Mouse (Mus musculus): ENCODE data around the gene Tbc1d8.

Gene Tbc1d8

DNA sequence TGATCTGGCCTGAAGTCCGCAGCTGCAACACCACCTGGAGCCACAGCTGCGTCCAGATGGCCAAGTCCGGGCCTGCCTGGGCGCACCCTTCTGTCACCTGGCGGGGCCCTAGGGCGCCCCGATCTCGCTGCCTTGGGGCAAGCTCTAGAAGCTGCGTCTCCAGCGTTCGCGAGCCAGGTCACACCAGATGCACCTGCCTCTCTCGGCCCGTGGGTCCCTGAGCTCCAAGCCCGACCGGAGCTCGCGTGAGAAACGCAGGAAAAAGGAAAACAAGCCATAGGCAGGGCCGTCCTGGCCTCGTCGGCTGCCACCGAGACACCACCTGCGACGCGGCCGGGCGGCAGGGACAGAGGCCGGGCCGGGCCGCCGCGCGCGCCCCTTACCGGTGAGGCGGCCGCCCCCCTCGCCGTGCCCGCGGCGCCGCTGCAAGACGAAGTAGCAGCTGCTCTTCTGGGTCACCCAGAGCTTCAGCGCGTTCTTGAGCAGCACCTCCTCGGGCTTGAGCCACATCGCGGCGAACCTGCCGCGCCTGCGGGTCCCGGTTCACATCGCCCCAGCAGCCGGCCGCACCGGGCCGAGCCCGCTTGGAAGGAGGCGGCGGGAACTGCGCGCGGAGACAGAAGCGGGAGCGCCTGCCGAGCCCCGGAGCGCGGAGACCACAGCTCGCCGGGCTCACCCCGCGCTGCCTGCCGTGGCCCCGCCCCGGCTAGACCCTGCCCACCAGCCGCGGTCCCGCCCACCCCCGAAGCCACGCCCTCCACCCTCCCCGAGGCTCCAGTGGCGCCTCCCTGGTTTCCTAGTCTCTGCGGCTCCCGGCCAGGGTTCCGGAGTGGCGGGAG lies at the start of gene Tbc1d8:
Gene Tbc1d8, minus strand, starts transcription at position 699 of the 839 bp plus-strand sequence.
- peak; percentile 58 to 64 for DNase-seq (ENCODE audit: low spot score in 2 of 2)

GRCm38 (mm10) chr1:39528319-39528718 lies 49.8 kb upstream of the Tbc1d8 start:
- DNase-seq (ENCODE audit: low spot score in 2 of 2), result no peak

GRCm38 (mm10) chr1:39527432-39527831 lies 48.9 kb upstream of the Tbc1d8 start:
- DNase-seq (ENCODE audit: low spot score in 2 of 2), result peak; percentile 59 to 67

DNA sequence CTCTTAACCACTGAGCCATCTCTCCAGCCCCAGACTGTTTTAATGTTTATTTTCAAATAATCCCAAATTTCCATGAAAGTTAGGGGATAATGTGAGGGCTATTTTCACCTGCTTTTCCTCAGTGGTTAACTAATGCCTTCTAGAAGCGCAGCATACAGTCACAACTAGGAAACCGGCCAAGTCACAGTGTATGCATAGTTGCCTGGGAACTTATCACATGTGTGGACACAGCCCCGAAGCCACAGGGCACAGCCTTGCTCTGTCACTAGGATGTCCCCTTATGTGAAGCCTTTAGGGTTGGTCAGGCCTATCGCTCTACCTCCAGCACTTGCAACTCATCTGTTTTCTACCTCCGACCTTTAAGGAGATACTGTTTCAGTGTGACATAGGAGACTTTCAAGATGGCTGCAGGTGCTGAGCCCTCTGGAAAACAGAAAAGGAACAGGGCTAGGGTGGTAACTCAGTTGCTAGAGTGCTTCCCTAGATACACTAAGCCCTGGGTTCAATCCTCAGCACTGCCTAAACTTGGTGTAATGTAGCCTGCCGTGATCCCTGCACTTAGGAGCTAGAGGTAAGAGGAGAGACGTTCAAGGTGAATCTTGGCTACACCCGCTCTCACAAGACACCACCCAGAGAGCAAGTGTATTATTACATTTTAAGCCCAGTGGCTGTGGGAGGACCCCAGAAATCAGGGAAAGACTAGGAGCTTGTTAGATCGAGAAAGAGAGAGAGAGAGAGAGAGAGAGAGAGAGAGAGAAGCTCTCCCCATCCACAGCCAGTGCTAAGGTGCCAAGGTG lies 48.0 kb upstream of the Tbc1d8 start:
- no peak for DNase-seq (ENCODE audit: low spot score in 2 of 2)

- no peak for DNase-seq (ENCODE audit: low spot score in 2 of 2)
These were observed 47.2 kb upstream of the Tbc1d8 start for GRCm38 (mm10) chr1:39525763-39526162.

DNA sequence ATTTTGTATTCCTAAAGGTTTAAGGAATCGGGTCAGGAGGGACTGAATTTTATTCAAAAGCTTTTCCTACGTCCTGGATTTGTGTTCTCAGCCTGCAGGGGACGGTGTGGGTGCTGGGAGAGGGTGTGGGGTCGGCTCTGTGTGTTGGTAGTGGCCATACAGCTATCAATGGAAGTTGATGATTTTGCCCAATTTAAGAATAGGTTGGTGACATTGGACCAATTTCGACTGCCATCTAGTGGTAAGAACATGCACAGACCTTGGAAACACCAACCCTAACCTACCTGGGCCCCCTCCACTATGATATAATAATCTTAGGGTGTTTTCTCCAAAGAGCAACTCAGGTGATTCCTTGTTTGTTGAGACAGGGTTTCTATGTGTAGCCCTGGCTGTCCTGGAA lies 44.0 kb upstream of the Tbc1d8 start:
- DNase-seq (ENCODE audit: low spot score in 2 of 2), result peak in 1 of 2 experiments; percentile 21

DNA sequence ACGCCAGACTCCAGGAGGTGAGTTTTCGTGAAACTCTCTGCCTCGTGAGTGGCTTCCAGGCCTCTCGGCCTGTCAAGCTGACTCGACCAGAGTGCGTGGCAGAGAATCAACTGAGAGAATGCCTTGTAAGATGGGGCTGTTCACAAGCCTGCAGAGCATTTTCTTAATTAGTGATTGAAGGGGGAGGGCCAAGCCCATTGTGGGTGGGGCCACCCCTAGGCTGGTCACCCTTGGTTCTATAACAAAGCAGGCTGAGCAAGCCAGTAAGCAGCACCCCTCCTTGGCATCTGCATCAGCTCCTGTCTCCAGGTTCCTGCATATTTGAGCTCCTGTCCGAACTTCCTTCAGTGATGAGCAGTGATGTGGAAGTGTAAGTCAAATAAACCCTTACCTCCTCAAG lies 42.8 kb upstream of the Tbc1d8 start:
- DNase-seq (ENCODE audit: low spot score in 2 of 2), result no peak

DNA sequence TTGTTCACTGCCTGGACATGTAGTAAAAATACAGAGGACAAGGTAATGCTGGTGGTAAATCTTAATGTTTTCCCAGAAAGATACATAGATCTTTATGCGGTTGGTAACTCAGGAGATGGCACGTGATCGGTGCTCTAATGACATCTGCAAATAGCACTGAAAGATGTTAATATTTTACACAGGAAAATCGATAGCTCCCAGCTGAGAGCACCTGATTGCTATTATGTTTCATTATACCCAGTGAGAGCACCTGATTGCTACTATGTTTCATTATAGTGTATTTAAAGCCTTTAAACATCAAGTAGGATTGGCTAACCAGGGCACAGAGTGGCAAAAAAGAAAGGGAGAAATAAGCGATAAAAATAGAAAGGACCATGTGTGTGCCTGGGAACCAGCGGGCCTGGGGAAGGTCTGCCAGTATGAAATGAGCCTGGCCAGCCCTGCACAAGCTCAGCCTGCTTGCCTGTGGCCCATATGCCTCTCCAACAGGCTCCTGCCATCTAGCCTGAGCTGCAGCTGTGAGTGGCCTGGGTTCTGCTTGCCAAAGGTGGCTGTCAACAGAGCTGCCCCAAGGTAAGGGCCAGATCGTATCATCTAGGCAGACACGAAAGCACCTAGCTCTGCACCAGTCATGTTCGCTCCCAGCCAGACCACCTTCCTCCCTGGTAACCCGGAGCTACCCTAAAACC lies 36.9 kb upstream of the Tbc1d8 start:
- DNase-seq (ENCODE audit: low spot score in 2 of 2), result no peak

DNA sequence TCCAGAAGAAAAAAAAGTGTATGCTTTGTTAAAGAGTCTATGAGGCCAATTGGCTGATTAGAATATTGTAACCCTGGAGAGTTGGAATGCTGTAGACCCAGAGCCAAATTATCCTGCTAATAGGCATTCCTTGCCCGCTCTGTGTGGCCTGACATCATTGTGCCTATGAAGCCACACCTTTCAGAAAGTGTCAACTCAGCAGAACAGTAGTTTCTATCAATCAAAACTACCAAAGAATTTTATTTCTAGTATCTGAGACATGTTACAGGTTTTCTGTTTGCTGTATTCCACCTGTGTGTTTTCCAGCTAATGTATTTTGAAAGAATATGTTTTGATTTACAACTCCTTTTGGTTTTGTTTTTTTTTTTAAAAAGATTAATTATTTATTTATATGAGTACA lies 33.6 kb upstream of the Tbc1d8 start:
- DNase-seq (ENCODE audit: low spot score in 2 of 2), result no peak

DNA sequence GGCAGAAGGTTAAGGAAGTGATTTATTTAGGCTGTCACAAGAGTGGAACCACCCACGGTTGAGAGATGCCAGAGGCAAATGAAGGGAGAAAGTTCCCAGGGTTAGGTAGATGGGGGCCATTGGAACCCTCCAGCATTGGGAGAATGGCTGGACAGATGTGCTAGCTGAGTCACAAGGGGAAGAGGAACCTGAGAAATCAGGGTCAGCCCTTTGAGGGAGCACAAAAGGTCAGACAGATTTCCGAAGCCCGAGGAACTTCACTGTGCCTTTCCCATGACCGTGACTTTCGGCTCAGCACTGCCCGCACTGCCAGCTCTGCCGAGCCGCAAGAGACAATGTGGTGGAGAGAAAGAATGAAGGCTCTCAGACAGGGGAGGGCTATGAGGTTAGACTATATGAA lies 33.2 kb upstream of the Tbc1d8 start:
- no peak for DNase-seq (ENCODE audit: low spot score in 2 of 2)

- DNase-seq (ENCODE audit: low spot score in 2 of 2), result no peak
These were observed 27.0 kb upstream of the Tbc1d8 start for GRCm38 (mm10) chr1:39505600-39505999.

DNA sequence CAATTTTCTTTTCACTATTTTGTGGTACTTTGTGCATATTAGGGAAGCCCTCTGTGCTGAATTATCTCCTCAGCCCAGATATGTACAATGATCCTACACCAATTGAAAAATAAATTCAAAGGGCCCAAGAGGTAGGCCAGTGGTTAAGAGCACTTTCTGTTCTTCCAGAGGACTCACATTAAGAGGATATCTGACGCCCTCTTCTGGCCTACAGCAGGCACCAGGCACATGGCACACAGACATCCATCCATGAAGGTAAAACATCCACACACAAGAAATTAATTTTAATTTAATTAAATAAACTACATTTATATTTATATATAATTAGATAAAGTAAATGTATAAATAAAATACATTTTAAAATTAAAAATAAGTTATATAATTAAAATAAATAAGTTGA lies 25.7 kb upstream of the Tbc1d8 start:
- DNase-seq (ENCODE audit: low spot score in 2 of 2), result peak; percentile 26 to 53

DNA sequence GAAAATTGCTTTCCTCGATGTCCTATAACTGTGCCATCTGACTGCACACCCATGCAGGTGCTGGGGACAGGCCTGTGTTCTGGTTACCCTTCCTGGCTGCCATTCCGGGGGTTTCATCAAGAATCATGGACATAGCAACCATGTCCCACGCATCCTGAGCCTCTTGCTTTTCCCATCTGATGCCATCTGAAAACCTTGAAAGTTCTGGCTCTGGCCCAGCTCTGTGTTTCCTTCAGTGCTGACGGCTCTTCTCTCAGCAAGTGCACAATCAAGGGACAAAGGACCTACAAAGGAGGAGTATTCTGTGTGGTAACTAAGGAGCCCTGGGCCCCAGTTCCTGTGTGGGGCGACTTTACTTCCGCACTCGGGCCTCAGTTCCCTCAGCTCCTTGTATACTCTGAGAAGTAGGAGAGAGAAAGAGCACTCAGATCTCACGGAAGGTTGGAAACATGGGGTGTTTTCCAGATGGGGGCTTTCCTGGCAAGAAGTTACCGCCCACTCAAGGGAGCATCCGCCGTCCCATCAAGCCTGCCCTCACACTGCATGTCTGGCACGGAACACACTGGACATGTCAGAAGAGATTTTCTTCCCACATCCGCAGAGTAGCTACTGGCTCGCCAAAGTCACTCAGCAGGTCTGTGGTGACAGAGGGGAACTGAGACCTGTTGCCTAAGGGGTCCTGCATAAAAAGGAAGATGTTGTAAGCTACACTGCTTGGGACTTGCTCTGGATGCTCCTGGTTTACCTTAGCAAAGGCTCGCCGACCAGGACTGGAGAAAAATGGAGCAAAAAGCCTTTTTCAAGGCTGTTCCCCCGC lies 24.5 kb upstream of the Tbc1d8 start:
- peak; percentile 41 to 57 for DNase-seq (ENCODE audit: low spot score in 2 of 2)

DNA sequence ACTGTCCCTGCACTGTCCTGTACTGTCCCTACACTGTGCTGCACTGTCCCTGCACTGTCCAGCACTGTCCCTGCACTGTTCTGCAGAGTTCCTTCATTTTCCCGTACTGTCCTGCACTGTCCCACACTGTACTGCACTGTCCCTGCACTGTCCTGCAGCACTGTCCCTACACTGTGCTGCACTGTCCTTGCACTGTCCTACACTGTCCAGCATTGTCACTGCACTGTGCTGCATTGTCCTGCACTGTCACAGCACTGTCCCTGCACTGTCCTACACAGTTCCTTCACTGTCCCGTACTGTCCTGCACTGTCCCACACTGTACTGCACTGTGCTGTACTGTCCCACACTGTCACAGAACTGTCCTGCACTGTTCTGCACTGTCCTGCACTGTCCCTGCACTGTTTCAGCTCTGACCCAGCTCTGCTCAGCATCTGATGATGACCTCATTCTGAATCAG lies 21.0 kb upstream of the Tbc1d8 start:
- no peak for DNase-seq (ENCODE audit: low spot score in 2 of 2)

DNA sequence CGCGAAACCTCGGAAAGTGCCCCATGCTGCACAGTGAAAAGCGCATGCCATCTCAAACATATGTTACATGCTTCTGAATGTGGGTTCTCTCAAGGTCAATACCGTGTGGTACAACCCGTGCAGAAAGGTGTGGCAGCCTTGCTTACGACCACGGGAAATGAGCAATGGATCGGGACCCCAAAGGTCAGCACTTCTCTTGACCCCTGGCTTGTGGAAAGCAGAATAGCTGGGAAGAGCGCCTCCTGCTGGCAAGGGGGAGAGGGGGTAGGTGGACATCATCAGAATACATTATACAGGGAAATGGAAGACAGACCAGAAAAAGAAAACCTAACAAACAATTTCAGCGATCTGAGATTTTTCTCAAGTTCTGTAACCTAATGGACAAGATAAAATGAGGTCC lies 19.2 kb upstream of the Tbc1d8 start:
- no peak for DNase-seq (ENCODE audit: low spot score in 2 of 2)

GRCm38 (mm10) chr1:39496995-39497394 lies 18.4 kb upstream of the Tbc1d8 start:
- no peak for DNase-seq (ENCODE audit: low spot score in 2 of 2)

DNA sequence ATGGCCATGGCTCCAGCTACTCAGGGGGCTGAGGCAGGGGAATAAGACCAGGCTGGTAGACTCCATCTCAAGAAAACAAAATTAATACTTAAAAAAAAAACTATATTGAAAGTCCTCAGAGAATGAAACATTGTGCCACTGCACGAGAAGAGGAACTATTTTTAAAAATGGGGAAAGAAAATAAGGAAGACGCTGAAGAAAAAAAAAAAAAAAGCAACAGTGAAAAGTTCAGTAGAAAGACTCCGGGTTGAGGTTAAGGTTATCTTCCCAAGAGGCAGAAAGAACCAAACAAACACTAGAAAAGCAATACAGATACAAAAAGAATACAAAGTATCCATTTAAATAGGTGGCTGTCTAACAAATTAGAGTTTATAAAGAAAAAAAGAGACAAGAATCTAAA lies 15.1 kb upstream of the Tbc1d8 start:
- no peak for DNase-seq (ENCODE audit: low spot score in 2 of 2)

DNA sequence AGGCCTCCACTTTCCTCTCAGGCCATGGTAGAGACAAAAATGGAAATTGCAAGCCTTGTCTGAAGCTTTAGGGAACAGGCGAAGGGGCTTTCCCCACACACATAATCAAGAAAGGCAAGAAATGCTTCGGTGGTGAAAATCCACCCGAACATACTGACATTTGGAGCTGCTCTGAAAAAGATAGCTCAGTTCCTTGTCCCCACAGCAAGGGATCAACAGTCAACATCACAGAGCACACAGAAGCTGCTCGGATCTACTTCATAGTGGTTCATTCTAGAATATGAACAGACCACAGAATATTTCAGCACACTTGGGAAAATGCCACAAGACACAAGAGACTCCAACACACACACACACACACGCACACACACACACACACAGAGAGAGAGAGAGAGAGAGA lies 14.6 kb upstream of the Tbc1d8 start:
- peak in 1 of 2 experiments; percentile 2 for DNase-seq (ENCODE audit: low spot score in 2 of 2)

- no peak for DNase-seq (ENCODE audit: low spot score in 2 of 2)
These were observed 8.8 kb upstream of the Tbc1d8 start for GRCm38 (mm10) chr1:39487370-39487769.

DNA sequence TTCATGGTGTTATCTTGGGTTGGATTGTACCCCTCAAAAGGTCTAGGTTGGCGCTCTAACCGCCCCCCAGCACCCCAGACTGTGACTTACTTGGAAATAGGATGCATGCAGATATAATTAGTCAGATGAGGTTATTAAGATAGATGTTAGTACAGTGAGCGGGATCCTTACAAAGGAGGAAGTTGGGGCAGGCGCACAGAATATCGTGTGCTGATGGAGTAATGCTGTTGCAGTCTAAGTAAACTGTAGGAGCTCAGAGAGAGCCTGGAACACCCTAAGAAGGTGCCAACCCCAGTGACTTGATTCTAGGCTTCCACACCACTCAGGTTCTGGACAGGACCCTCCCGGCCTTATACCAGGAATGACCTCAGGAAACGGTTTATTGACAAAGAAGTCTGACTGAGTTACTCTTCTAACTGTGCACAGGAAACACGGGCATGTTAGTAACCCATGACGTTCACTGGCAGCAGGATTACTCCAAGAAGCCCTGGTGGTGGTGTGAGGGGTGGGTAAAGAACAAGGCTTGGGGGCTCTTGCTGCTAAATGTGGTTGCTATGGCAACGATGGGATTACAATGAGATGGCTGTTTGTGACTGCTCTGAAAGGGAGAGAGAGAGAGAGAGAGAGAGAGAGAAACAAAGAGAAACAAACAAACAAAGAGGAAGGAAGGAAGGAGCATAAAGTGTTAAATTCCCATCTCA lies 3.7 kb upstream of the Tbc1d8 start:
- DNase-seq (ENCODE audit: low spot score in 2 of 2), result no peak

- DNase-seq (ENCODE audit: low spot score in 2 of 2), result no peak
These were observed 699 bp upstream of the Tbc1d8 start for GRCm38 (mm10) chr1:39479254-39479653.

Measured in spleen, postnatal 36 days (tissue).